8 mouse cellular contexts compared by ENCODE assay signal in genomic region chr15:98093121-98094011, GRCm38 (mm10). TPM values are rescaled to one million over a fixed set of nuclear protein-coding genes. Genes with fewer than 3 reads are reported as not detected.
DNase-seq lines count a peak whose midpoint lies in the region; ATAC-seq and TF ChIP-seq lines count a peak whose summit lies in the region.

Gene Senp1 (minus strand): TSS chr15:98093744.

- 1% methylated on average over 57 of the region's 58 CpGs for WGBS in forebrain, postnatal 0 days
- under 1% methylated on average over 52 of the region's 58 CpGs for WGBS in lung, embryonic 16.5 days

- peak within 1 kb of the TSS; percentile 95 for H3K4me3 ChIP-seq in G1E (ENCODE audit: low read depth, low read length)
- peak within 1 kb of the TSS; percentile 64 for H3K4me3 ChIP-seq in forebrain, postnatal 0 days (ENCODE audit: low read depth, low read length)
- H3K4me3 ChIP-seq in lung, embryonic 16.5 days (ENCODE audit: low read length) = peak within 1 kb of the TSS; percentile 99

- H3K27ac ChIP-seq in forebrain, postnatal 0 days (ENCODE audit: low read depth, low read length) = peak within 1 kb of the TSS; percentile 92
- H3K27ac ChIP-seq in lung, embryonic 16.5 days (ENCODE audit: low read length) = peak within 1 kb of the TSS; percentile 95

- peak; percentile 88 for DNase-seq in G1E (ENCODE audit: low spot score)
- DNase-seq in cerebellum, adult 18-20 months = peak; percentile 90 to 92
- peak; percentile 92 for DNase-seq in forebrain, postnatal 0 days
- peak; percentile 93 for DNase-seq in heart, postnatal 4 days
- DNase-seq in layer of hippocampus, adult 9-10 months (ENCODE audit: low spot score) = peak; percentile 73
- DNase-seq in ovary, postnatal 10 days (ENCODE audit: low spot score) = peak; percentile 83
- DNase-seq in thymus, postnatal 10 days (ENCODE audit: low spot score in 2 of 2) = peak; percentile 84 to 86

- no peak for TF ChIP-seq CTCF in G1E (IDR thresholded peaks at IDR 0.05; ENCODE audit: low read depth, low read length)
- no peak for TF ChIP-seq CTCF in forebrain, postnatal 0 days (IDR thresholded peaks at IDR 0.05; ENCODE audit: low read depth)

- H3K4me2 ChIP-seq in forebrain, postnatal 0 days (ENCODE audit: low read depth) = peak within 1 kb of the TSS; percentile 67
- H3K4me2 ChIP-seq in lung, embryonic 16.5 days (ENCODE audit: low read depth, low read length) = peak within 1 kb of the TSS; percentile 90

- no peaks in the 10 kb centered on the region; the same call in 1 of the 2 replicates for H3K9me3 ChIP-seq in G1E (replicated peaks)
- no peaks in the 10 kb centered on the region for H3K9me3 ChIP-seq in forebrain, postnatal 0 days (ENCODE audit: low read length)
- H3K9me3 ChIP-seq in lung, embryonic 16.5 days (ENCODE audit: control insufficient read depth, low read length) = no peaks in the 10 kb centered on the region

- peak within 1 kb of the TSS; percentile 71 for H3K9ac ChIP-seq in forebrain, postnatal 0 days
- H3K9ac ChIP-seq in lung, embryonic 16.5 days (ENCODE audit: low read length) = peak within 1 kb of the TSS; percentile 97

- ATAC-seq in G1E (ENCODE audit: extremely low read depth, insufficient number of reproducible peaks, low FRiP score, poor library complexity, severe bottlenecking) = peak; percentile 85
- peak; percentile 96 for ATAC-seq in forebrain, postnatal 0 days
- peak; percentile 94 for ATAC-seq in lung, embryonic 16.5 days (ENCODE audit: low read depth)

- H3K36me3 ChIP-seq in G1E (replicated peaks) = peaks cover 31% of the 10 kb centered on the region
- H3K36me3 ChIP-seq in forebrain, postnatal 0 days (ENCODE audit: insufficient read depth) = no peaks in the 10 kb centered on the region
- no peaks in the 10 kb centered on the region for H3K36me3 ChIP-seq in lung, embryonic 16.5 days (ENCODE audit: control insufficient read depth, insufficient read depth, low read length)

- peaks cover 20% of the 10 kb centered on the region for H3K4me1 ChIP-seq in G1E (ENCODE audit: insufficient read depth, low read depth, low read length)
- 0 out of 2 replicates have a peak, but pooled peaks cover 6% of the 10 kb centered on the region for H3K4me1 ChIP-seq in forebrain, postnatal 0 days (ENCODE audit: insufficient read depth)
- H3K4me1 ChIP-seq in lung, embryonic 16.5 days (replicated peaks; ENCODE audit: control insufficient read depth, insufficient read depth, low read length) = peaks cover 7% of the 10 kb centered on the region

- no peaks in the 10 kb centered on the region for H3K27me3 ChIP-seq in G1E (ENCODE audit: insufficient read depth, low read length)
- no peaks in the 10 kb centered on the region for H3K27me3 ChIP-seq in forebrain, postnatal 0 days (ENCODE audit: insufficient read depth, low read length)
- no peaks in the 10 kb centered on the region for H3K27me3 ChIP-seq in lung, embryonic 16.5 days (ENCODE audit: control insufficient read depth, insufficient read depth, low read depth, low read length)

RNA-seq across cellular contexts. Expression of gene Senp1, which starts in this region (rescaled TPM):
- total RNA-seq in G1E (2014; fragmentation: Nextera tagmentation) (61.3 and 71.2 TPM in 2 replicates), G1E (2017) (44.4 and 55.5 TPM in 2 replicates)
- 17.1 and 18.8 TPM in 2 replicates for polyA plus RNA-seq in G1E (2012)
- 13.6 and 19.8 TPM in 2 replicates for total RNA-seq in forebrain, postnatal 0 days (2014; rRNA removed)
- polyA plus RNA-seq in forebrain, postnatal 0 days (2015; fragmentation: Nextera tagmentation; extraction: Ambion mirVana) = 8.5 and 12.2 TPM in 2 replicates
- total RNA-seq in heart, postnatal 4 days (2021) = 10 to 100 TPM; 23.5 to 27.2 TPM
- 27.4 and 29.2 TPM in 2 replicates for polyA plus RNA-seq in lung, embryonic 16.5 days (2015; fragmentation: Nextera tagmentation; extraction: Ambion mirVana)

Comparison
In these comparisons a context has a peak if more than half of its experiments do, and no peak if none do; other contexts are left out.
1. Peak in every context shown above with its lines: DNase-seq, ATAC-seq, H3K4me3 ChIP-seq and H3K27ac ChIP-seq.